8 mouse cellular contexts compared by ENCODE assay signal in the genomic region with DNA sequence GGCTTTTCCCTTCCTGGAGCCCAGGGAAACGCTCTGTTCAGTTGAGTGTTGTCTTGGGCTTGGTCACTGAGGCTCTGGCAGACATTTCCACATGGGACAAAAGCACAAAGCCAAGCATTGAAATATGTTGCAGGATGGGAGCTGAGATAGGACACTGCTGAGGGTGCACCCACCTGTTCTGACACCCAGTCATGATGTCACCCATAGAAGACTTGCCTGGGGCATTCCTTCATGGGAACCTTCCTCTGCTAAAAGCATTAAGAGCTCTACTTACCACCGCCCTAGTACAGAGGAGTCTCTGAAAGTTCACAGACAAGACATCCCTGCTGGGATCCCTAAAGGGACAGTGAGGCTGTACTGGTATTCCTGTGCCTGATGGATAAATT. TPM values are rescaled to one million over a fixed set of nuclear protein-coding genes. Genes with fewer than 3 reads are reported as not detected.
DNase-seq lines count a peak whose midpoint lies in the region; ATAC-seq lines count a peak whose summit lies in the region.

No protein-coding gene starts in this region.

- H3K27me3 ChIP-seq in forebrain, embryonic 12.5 days: no peaks in the 10 kb centered on the region
- peaks cover 5% of the 10 kb centered on the region; the same call in 1 of the 2 replicates for H3K27me3 ChIP-seq in liver, embryonic 12.5 days (replicated peaks)

- peaks cover 34% of the 10 kb centered on the region for H3K4me1 ChIP-seq in forebrain, embryonic 12.5 days
- H3K4me1 ChIP-seq in liver, embryonic 12.5 days: peaks cover 32% of the 10 kb centered on the region

- no peak for ATAC-seq in forebrain, embryonic 12.5 days (ENCODE audit: low FRiP score)
- no peak for ATAC-seq in liver, embryonic 12.5 days
- no peak for ATAC-seq in frontal cortex, adult (ENCODE audit: low TSS enrichment)

- peak overlapping the region; percentile 98 for H3K9ac ChIP-seq in forebrain, embryonic 12.5 days
- H3K9ac ChIP-seq in liver, embryonic 12.5 days: peak overlapping the region; percentile 98

- H3K27ac ChIP-seq in forebrain, embryonic 12.5 days: no peak overlapping the region
- peak overlapping the region; percentile 91 for H3K27ac ChIP-seq in liver, embryonic 12.5 days

- 0 out of 2 replicates have a peak, but pooled peaks cover 4% of the 10 kb centered on the region for H3K36me3 ChIP-seq in forebrain, embryonic 12.5 days (replicated peaks)
- peaks cover 7% of the 10 kb centered on the region; the same call in 1 of the 2 replicates for H3K36me3 ChIP-seq in liver, embryonic 12.5 days

- no peaks in the 10 kb centered on the region for H3K9me3 ChIP-seq in forebrain, embryonic 12.5 days
- H3K9me3 ChIP-seq in liver, embryonic 12.5 days (replicated peaks): no peaks in the 10 kb centered on the region

- peak overlapping the region; percentile 93 for H3K4me3 ChIP-seq in forebrain, embryonic 12.5 days (replicated peaks)
- H3K4me3 ChIP-seq in liver, embryonic 12.5 days: peak overlapping the region; percentile 93

- DNase-seq in cerebellum, postnatal 14 days: peak; percentile 28 to 40
- DNase-seq in cerebellum, adult 11-12 months: no peak
- peak; percentile 16 for DNase-seq in A20 (ENCODE audit: low read depth, low spot score)
- no peak for DNase-seq in left cerebral cortex, postnatal 14 days (ENCODE audit: low spot score in 2 of 2)
- DNase-seq in layer of hippocampus, postnatal 10 days (ENCODE audit: low spot score in 2 of 2): no peak

- intact Hi-C loops in left cerebral cortex, postnatal 14 days (cut with DNase I): no loop called here

- peak overlapping the region; percentile 82 for H3K4me2 ChIP-seq in forebrain, embryonic 12.5 days
- H3K4me2 ChIP-seq in liver, embryonic 12.5 days: peak overlapping the region; percentile 81

- 59% methylated on average over 2 of the region's 2 CpGs for WGBS in forebrain, embryonic 12.5 days
- 60% methylated on average over 2 of the region's 2 CpGs for WGBS in liver, embryonic 12.5 days (ENCODE audit: insufficient replicate concordance)

RNA-seq across cellular contexts. Expression of a gene that starts 1.1 kb away (rescaled TPM):
- 0.43 and 0.97 TPM in 2 replicates for polyA plus RNA-seq in forebrain, embryonic 12.5 days (2016; fragmentation: Nextera tagmentation; extraction: Ambion mirVana)
- polyA plus RNA-seq in liver, embryonic 12.5 days (2016; fragmentation: Nextera tagmentation; extraction: Ambion mirVana): not detected in 2 replicates
- 1 to 10 TPM; 1.5 to 2.0 TPM for total RNA-seq in left cerebral cortex, postnatal 14 days (2021)
- total RNA-seq in layer of hippocampus, postnatal 10 days (2021): 1 to 10 TPM; 1.3 to 1.7 TPM

RNA-seq across cellular contexts. Expression of a gene that starts 3.7 kb away (rescaled TPM):
- 0.10 TPM in 1 of 2 replicates, not detected in the other for polyA plus RNA-seq in forebrain, embryonic 12.5 days (2016; fragmentation: Nextera tagmentation; extraction: Ambion mirVana)
- 0.04 TPM in 1 of 2 replicates, not detected in the other for polyA plus RNA-seq in liver, embryonic 12.5 days (2016; fragmentation: Nextera tagmentation; extraction: Ambion mirVana)
- total RNA-seq in left cerebral cortex, postnatal 14 days (2021): under 1 TPM; 0.11 to 0.23 TPM
- total RNA-seq in layer of hippocampus, postnatal 10 days (2021): under 1 TPM in 1 of 2 experiments, not detected in 1; 0.09 TPM

RNA-seq across cellular contexts. Expression of a gene that starts 8.0 kb away (rescaled TPM):
- polyA plus RNA-seq in forebrain, embryonic 12.5 days (2016; fragmentation: Nextera tagmentation; extraction: Ambion mirVana): 97.9 and 106 TPM in 2 replicates
- polyA plus RNA-seq in liver, embryonic 12.5 days (2016; fragmentation: Nextera tagmentation; extraction: Ambion mirVana): 29.7 and 29.9 TPM in 2 replicates
- total RNA-seq in left cerebral cortex, postnatal 14 days (2021): 100 to 1,000 TPM; 102 to 105 TPM
- 100 to 1,000 TPM; 109 to 114 TPM for total RNA-seq in layer of hippocampus, postnatal 10 days (2021)

RNA-seq across cellular contexts. Expression of a gene that starts 8.1 kb away (rescaled TPM):
- not detected in 2 replicates for polyA plus RNA-seq in forebrain, embryonic 12.5 days (2016; fragmentation: Nextera tagmentation; extraction: Ambion mirVana)
- polyA plus RNA-seq in liver, embryonic 12.5 days (2016; fragmentation: Nextera tagmentation; extraction: Ambion mirVana): not detected in 2 replicates
- total RNA-seq in left cerebral cortex, postnatal 14 days (2021): not detected
- total RNA-seq in layer of hippocampus, postnatal 10 days (2021): not detected

RNA-seq across cellular contexts. Expression of a gene that starts 20.8 kb away (rescaled TPM):
- polyA plus RNA-seq in forebrain, embryonic 12.5 days (2016; fragmentation: Nextera tagmentation; extraction: Ambion mirVana): 54.2 and 55.4 TPM in 2 replicates
- 18.7 and 18.9 TPM in 2 replicates for polyA plus RNA-seq in liver, embryonic 12.5 days (2016; fragmentation: Nextera tagmentation; extraction: Ambion mirVana)
- total RNA-seq in left cerebral cortex, postnatal 14 days (2021): 10 to 100 TPM; 29.4 to 29.8 TPM
- total RNA-seq in layer of hippocampus, postnatal 10 days (2021): 10 to 100 TPM; 31.7 to 33.5 TPM

Comparison
In these comparisons a context has a peak if more than half of its experiments do, and no peak if none do; other contexts are left out.
1. DNase-seq: peak in cerebellum, postnatal 14 days (2 of 2) and A20 (single experiment); none in cerebellum, adult 11-12 months (single experiment), left cerebral cortex, postnatal 14 days (0 of 2) and layer of hippocampus, postnatal 10 days (0 of 2).